In the genomic region with DNA sequence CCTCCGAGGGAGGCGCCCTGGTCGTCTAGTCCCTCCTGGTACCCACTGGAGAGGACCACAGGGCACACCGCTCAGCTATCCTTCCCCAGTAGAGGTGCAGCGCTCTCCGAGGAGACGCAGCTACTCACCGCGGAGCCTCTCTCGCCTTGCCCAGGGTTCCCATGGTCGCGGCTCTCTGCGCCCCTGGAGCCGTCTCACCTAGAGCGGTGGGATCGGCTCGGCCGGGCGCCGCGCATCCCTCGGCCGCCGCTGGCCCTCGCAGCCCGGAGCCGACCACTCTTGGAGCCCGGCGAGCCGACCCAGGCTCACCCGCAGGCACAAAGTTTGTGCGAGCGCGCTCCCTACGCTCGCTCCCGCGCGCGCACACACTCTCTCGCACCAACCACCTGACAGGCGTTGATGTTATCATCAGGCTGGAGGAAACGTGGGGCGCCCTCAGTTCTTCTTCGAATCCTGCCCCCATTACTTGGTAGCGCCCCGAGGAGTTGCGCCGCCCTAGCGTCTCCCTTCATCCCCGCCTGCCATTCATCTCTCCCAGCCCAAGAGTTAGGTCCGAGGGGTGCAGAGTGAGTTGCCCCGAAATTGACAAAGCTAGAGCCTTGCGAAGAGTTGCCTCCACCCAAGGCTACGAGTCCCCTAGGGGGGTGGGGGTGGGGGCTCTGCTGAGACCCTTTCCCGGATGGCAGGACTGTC, we compare ENCODE assay signal across 8 mouse cellular contexts. TPM values are rescaled to one million over a fixed set of nuclear protein-coding genes. Genes with fewer than 3 reads are reported as not detected.
DNase-seq lines count a peak whose midpoint lies in the region; ATAC-seq and TF ChIP-seq lines count a peak whose summit lies in the region.

Gene Rasgrp1 (minus strand): TSS at position 455 of the 693 bp plus-strand sequence.

- intact Hi-C loops in left cerebral cortex, postnatal 14 days (cut with DNase I): loop anchor here (1.0 to 2.0 kb wide), 2 partner anchors 44 to 97 kb away; no protein-coding TSS in a partner anchor

- no peaks in the 10 kb centered on the region for H3K36me3 ChIP-seq in hindbrain, postnatal 0 days (ENCODE audit: insufficient read depth, low read length)
- no peaks in the 10 kb centered on the region for H3K36me3 ChIP-seq in macrophage (ENCODE audit: inconsistent target)

- H3K4me1 ChIP-seq in hindbrain, postnatal 0 days (ENCODE audit: insufficient read depth, low read length): peaks cover 10% of the 10 kb centered on the region; the same call in 1 of the 2 replicates

- DNase-seq in adrenal gland, postnatal 25 days: peak; percentile 7
- peak; percentile 51 for DNase-seq in hindbrain, postnatal 0 days (ENCODE audit: low spot score)
- DNase-seq in left cerebral cortex, postnatal 14 days (ENCODE audit: low spot score in 2 of 2): peak; percentile 63 to 65
- peak; percentile 70 for DNase-seq in right cerebral cortex, postnatal 14 days
- no peak for DNase-seq in urinary bladder, postnatal 10 days (ENCODE audit: low spot score)

- peak within 1 kb of the TSS; percentile 88 for H3K4me2 ChIP-seq in hindbrain, postnatal 0 days (ENCODE audit: low read depth, low read length)

- H3K27me3 ChIP-seq in hindbrain, postnatal 0 days (ENCODE audit: insufficient read depth, low read length): no peaks in the 10 kb centered on the region

- peak; percentile 79 for ATAC-seq in CD4-positive, CD25-positive, alpha-beta regulatory T cell, adult 4 months
- ATAC-seq in frontal cortex, adult (ENCODE audit: low TSS enrichment): peak; percentile 50
- peak; percentile 71 for ATAC-seq in hindbrain, postnatal 0 days

- TF ChIP-seq CTCF in hindbrain, postnatal 0 days (IDR thresholded peaks at IDR 0.05; ENCODE audit: low read depth): peak; percentile 21; the same call in 1 of the 2 replicates

- peak within 1 kb of the TSS; percentile 55 for H3K4me3 ChIP-seq in hindbrain, postnatal 0 days (ENCODE audit: low read length)
- peak within 1 kb of the TSS; percentile 7; the same call in 1 of the 2 replicates for H3K4me3 ChIP-seq in macrophage (ENCODE audit: inconsistent target)

- no peaks in the 10 kb centered on the region for H3K9me3 ChIP-seq in hindbrain, postnatal 0 days (ENCODE audit: low read length)

- no peak within 1 kb of the TSS for H3K27ac ChIP-seq in hindbrain, postnatal 0 days
- H3K27ac ChIP-seq in macrophage: no peak within 1 kb of the TSS

- H3K9ac ChIP-seq in hindbrain, postnatal 0 days (replicated peaks; ENCODE audit: low read length): peak within 1 kb of the TSS; percentile 39

- H3K79me2 ChIP-seq in macrophage (ENCODE audit: inconsistent target): no peaks in the 10 kb centered on the region

- 1% methylated on average over 56 of the region's 56 CpGs for WGBS in hindbrain, postnatal 0 days
- WGBS in macrophage (ENCODE audit: missing documents): 5% methylated on average over 56 of the region's 56 CpGs

RNA-seq across cellular contexts. Expression of gene Rasgrp1, which starts in this region (rescaled TPM):
- polyA plus RNA-seq in CD4-positive, CD25-positive, alpha-beta regulatory T cell, adult 4 months (2017; shearing (Covaris generic)): 10 to 100 TPM; 66.0 to 79.2 TPM
- 0.19 and 0.49 TPM in 2 replicates for total RNA-seq in adrenal gland, postnatal 25 days (2021)
- 2.4 and 5.0 TPM in 2 replicates for total RNA-seq in hindbrain, postnatal 0 days (2014; rRNA removed)
- polyA plus RNA-seq in hindbrain, postnatal 0 days (2015; fragmentation: Nextera tagmentation; extraction: Ambion mirVana): 2.8 and 3.3 TPM in 2 replicates
- 100 to 1,000 TPM; 271 to 278 TPM for total RNA-seq in left cerebral cortex, postnatal 14 days (2021)
- 10 to 100 TPM in 10 of 26 experiments, 1 to 10 TPM in 8, under 1 TPM in 5, not detected in 3; 0.29 to 49.3 (median 7.1) TPM for total RNA-seq in macrophage (2018; cell fraction: chromatin; rRNA removed)
- 10 to 100 TPM in 2 of 26 experiments, 1 to 10 TPM in 11, under 1 TPM in 13; 0.05 to 17.2 (median 2.8) TPM for total RNA-seq in macrophage (2018; cell fraction: cytosol; rRNA removed)
- total RNA-seq in macrophage (2018; cell fraction: nucleus; rRNA removed): 10 to 100 TPM in 10 of 26 experiments, 1 to 10 TPM in 8, under 1 TPM in 6, not detected in 2; 0.20 to 37.4 (median 8.1) TPM
- polyA plus RNA-seq in macrophage (2018): 0.06 to 0.16 TPM (median 0.10 TPM) in 3 replicates

Comparison
In these comparisons a context has a peak if more than half of its experiments do, and no peak if none do; other contexts are left out.
1. RNA of gene Rasgrp1 (total RNA-seq): 271 to 278 TPM in left cerebral cortex, postnatal 14 days; 2.4 to 5.0 TPM in hindbrain, postnatal 0 days and 0.19 to 0.49 TPM in adrenal gland, postnatal 25 days; every median in the first group is over 10 times any median in the second.
2. RNA of gene Rasgrp1 (polyA plus RNA-seq): 66.0 to 79.2 TPM in CD4-positive, CD25-positive, alpha-beta regulatory T cell, adult 4 months; 2.8 to 3.3 TPM in hindbrain, postnatal 0 days and 0.06 to 0.16 TPM in macrophage; every median in the first group is over 10 times any median in the second.
3. Peak in DNase-seq in adrenal gland, postnatal 25 days; RNA of the gene not detected or under 1 TPM.
4. Peak in every context shown above with its lines, with median percentiles within 50 percentile points of each other: ATAC-seq.